Mouse (Mus musculus): ENCODE measurements around the gene Zfp61.
"Not testable (repeated sequence)": the region's sequence is repeated elsewhere in the genome, so short reads cannot be mapped to it uniquely, and the experiment has no call there.

The Zfp61 gene

DNA sequence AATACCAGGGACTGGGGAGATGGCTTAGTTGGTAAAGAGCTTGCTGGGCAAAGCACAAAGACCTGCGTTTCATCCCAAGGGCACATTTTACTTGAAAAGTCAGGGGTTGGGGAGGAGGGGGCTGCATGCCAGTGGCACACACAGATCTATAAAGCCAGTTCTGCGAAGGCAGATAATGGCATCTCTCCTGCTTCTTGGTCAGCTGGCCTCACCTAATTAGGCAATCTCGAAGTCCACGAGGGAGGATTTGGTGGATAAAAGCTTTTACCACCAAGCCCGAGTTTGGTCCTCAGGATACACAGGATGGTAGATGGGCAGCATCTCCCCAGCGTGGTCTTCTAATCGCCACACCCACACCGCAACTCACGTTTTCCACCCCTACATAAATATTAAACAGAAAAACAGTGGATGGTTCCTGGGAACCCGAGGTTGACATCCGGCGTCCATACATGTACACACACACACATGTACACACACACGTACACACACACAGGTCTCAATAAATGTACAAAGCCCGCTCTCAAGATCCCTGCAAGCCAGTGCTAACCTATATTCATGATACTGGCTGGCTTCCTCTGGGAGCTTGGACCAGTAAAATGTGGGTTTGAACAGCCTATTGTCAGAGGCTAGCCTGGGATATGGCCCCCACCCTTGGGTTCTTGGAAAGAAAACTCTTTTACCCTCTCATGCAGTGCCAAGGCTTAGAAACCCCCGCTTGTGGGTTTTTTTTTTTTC, 3.5 kb downstream of the Zfp61 start:
- DNase-seq (ENCODE audit: low spot score in 2 of 2) = no peak

DNA sequence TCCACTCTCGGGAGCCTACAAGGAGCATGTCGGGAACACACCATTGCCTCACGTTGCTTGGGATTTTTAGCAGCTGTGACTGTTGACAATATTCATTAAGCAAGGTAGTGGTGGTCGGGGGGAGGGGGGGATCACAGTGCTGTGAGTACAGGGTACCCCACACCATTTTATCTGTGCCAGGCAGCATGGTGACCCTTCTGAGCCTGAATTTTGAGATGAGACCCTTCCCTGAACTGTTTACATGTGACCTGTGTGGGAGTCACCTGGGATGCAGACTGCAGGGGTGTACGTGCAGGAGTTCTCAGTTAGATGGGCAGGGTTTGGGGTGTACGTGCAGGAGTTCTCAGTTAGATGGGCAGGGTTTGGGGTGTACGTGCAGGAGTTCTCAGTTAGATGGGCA, 4.6 kb downstream of the Zfp61 start:
- DNase-seq (ENCODE audit: low spot score in 2 of 2) = no peak

DNA sequence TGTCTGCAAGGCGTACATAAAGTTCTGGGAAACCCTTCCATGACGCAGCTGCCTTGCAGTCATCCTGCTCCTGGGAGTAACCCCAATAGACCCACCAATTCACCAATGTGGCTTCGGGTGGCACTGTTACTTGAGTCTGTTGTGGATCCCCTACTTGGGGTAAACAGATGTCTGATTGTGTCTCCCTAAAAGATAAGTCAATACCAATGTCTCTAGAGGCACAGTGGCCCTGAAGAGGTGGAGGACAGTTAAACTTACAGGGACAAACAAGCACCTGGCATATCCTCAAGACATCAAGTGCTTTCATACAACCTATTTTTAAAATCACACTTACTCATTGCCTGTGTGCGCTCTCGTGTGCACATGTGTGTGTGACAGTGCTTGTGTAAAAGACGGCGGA, 5.7 kb downstream of the Zfp61 start:
- DNase-seq (ENCODE audit: low spot score in 2 of 2) = no peak

DNA sequence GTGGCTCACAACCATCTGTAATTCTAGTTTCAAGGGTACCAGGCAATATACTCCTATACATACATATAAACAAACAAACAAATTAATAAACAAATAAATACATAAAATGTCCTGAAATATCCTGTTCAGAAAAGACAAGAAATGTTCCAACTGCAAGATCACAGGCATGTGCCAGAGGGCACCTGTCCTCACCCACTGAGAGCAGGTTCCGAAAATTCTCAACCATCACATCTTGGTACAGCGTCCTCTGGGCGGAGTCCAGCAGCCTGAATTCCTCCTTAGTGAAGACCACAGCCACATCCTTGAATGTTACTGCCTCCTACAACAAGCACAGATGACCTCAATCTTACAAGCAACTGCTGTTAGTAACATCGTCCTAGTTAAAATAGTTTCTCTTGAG, 6.3 kb downstream of the Zfp61 start:
- no peak for DNase-seq (ENCODE audit: low spot score in 2 of 2)

DNA sequence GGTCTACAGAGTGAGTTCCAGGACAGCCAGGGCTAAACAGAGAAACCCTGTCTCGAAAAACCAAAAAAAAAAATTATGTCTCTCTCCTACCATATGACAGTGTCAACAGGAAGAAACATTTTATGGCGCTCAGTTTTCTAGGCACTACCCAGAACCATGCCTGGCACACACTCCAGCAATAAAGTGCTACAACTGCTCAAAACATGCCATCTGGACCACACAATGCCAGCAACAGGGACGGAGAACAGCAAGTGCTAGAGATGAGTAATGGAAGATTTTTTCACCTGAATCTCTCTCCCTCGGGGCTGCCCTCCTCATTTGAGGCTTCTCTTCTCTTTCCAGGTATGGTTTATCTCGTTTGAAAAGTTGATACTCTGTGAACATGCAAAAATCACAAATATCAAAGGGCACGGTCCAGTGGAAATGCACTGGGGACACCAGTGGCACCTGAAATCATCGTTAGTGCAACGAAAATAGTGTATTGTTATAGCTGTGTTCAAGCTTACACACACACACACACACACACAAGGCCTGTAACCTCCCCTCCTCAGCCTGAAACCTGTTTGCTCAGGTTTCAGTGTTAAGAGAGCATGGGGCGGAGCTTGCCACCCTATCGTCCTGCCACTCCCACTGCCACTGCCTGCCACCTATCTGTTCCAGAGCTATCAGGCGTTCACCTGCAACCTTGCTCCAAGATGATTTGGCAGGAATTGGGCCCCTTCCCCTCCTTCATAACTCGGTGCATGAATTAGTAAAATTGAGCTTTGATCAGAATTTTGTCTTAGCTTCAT, 7.8 kb downstream of the Zfp61 start:
- no peak for DNase-seq (ENCODE audit: low spot score in 2 of 2)

DNA sequence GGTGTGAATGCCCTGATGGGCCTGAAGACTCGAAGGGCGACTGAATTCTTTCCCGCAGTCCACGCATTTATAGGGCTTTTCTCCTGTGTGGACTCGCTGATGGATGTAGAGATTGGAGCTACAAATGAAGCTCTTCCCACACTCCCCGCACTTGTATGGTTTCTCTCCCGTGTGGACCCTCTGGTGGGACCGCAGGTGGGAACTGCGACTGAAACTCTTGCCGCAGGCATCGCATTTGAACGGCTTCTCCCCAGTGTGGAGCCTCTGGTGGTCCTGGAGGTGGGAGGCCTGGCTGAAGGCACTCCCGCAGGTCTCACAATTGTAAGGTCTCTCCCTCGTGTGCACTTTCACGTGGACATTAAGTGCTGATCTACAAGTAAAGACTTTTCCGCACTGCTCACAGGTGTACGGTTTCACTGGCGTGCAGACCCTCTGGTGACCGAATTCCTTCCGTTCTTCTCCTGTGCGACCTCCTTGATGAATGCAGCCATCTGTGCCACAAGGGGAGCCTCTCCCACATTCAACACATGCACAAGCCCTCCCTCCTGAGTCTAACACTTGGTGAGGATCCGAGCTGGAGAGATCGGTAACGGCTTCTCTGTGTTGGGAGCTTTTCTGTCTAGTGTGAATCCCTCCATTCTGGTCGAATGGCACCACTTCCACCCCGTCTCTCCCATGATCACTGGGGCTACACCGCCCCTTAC, 9.5 kb downstream of the Zfp61 start:
- no peak for DNase-seq (ENCODE audit: low spot score in 2 of 2)

DNA sequence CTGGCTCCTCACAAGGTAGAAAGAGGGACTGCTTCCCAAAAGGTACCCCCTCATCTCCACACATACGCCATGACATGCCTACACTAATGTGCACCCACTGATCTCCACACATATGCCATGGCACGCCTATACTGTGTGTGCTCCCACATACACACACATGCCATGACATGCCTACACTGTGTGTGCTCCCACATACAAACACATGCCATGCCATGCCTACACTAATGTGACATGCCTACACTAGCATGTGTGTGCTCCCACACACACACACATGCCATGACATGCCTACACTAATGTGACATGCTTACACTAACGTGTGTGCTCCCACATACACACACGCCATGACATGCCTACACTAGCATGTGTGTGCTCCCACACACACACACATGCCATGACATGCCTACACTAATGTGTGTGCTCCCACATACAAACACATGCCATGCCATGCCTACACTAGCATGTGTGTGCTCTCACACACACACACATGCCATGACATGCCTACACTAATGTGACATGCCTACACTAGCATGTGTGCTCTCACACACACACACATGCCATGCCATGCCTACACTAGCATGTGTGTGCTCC, 10.8 kb downstream of the Zfp61 start:
- no peak for DNase-seq (ENCODE audit: low spot score in 2 of 2)

DNA sequence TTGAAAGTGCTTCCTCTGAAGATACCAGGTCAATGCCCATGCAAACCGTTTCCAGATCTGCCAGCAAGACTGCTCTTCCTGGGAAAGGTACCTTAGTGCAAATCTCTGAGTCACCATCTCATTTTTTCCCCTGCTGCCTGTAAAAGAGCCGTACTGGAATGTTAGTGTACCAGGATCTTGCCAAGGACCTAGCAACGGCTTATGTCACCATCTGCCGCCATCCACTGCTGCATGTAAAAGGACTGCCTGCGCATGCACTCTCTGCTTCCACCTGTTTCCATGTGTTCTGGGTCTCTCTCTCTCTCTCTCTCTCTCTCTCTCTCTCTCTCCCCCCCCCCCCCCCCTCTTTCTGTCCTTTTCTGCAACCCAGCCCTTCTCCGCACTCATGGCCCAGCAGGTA, 12.5 kb downstream of the Zfp61 start:
- no peak for DNase-seq (ENCODE audit: low spot score in 2 of 2)

DNA sequence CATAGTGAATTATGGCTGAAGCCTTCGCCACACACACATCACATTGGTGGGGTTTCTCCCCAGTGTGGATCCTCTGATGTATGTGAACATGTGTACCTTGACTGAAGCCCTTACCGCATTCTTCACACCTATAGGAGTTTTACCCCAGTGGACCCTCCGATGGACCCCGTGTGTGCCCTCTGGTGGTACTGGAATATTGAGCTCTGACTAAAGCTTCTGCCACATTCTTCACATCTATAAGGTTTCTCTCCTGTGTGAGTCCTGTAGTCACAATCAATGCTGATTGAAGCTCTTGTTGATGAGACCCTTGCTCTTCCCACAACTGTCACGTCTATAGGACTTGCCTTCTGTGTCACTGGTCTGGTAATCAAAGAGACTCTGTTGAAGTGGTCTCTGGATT, 13.4 kb downstream of the Zfp61 start:
- DNase-seq (ENCODE audit: low spot score in 2 of 2) = no peak

DNA sequence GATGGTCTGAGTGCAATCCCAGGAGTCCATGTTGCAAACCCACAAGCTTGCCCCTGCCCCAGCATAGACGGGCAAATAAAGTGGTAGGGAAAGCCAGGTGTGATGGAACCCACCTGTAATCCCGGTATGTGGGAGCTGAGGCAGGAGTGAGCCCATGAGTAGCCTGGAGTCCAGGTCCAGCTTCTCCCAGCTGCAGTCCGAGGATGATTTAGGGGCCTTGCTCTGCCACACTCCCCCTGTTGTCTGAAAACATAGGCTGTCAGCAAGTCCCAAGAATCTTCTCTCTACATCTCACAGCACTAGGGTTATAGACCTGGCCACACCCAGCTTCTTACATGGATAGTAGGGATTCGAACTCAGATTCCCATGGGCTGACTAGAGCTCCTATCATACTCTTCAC, 14.1 kb downstream of the Zfp61 start:
- DNase-seq (ENCODE audit: low spot score in 2 of 2) = no peak

DNA sequence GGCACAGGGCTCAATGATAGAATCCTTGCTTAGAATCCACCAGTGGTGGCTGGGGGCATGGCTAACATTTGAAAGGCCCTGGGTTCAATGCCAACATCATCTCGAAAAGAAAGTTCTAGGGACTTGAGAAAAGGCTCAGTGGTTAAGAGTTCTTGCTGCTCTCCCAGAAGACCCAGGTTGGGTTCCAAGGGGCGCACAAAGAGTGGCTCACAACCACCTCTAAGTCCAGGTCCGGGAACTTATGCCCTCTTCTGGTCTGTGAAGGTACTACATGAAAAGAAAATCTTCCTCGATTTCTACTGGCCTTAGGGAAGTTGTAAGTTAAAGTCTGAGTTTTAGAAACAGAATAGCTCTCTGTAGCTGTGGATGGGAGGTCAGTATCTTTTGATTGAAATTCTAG, 14.9 kb downstream of the Zfp61 start:
- no peak for DNase-seq (ENCODE audit: low spot score in 2 of 2)

DNA sequence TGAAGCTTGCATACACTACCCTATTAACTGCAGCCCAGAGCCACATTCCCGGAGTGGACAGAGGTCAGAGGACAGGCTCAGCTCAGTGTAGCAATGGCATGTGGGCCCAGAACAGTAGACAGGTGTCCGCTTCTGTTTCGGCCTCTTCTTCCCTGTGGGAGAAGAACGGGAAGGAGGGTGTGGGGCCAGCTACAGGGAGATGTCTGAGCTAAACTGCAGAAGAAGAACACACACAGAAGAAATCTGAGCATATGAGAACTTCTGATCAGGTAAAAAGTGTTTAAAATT, 20.2 kb downstream of the Zfp61 start:
- DNase-seq (ENCODE audit: low spot score in 2 of 2) = no peak

DNA sequence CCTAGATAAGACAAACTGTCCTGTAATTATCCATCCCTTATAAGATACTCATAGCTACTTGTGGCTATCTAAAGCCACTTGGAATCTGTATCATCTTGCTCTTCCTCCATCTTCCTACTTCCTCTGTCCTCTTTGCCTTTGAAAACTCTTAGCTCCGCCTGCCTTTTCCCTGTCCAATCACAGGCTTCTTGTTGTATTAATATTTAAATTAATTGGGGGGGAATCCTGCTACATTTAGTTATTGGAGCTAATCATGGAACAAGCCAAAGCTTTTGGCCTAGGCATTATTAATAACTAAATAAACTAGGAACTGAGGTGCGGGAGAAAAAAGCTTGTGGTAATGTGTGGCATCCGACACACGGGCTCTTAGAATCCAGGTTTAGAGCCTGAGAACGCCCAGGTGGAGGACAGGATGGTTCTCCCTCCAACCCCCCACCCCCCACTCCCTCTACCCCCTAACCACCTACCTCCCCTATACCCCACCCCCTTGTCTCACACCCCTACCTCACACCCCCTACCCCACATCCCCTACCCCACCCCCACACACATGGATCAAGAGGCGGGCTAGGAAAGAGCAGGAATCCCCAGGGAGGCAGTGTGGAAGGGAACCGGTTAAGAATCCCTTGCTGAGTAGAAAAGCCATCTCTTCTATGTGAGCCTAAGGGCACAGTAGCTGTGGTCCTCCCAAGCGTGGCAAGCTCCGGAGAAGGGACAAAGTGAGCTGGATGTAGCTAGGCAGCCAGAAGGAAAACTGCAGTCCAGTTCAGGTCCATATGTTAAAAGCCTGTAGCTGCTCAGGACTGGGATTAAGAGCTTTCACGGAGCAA, 20.8 kb downstream of the Zfp61 start:
- DNase-seq (ENCODE audit: low spot score in 2 of 2) = no peak

DNA sequence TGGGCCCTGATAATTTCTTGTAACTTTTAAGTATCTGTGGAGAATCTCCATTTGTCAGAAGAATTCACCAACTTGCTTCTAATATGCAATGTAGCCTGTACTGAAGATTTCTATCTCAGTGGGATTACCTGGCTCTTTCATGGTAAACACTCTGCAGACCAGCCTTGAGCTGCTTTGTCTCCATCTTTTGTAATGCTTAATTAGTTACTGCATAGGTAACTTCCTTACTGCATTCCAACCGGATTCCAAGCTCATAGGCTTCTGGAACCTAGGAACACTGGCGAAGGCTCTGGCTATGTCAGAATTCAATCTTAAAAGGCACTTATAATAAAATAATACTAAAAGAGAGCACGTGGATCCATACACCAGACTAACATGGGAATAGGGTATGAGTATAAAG, 22.3 kb downstream of the Zfp61 start:
- not testable (repeated sequence) for DNase-seq (ENCODE audit: low spot score in 2 of 2)

DNA sequence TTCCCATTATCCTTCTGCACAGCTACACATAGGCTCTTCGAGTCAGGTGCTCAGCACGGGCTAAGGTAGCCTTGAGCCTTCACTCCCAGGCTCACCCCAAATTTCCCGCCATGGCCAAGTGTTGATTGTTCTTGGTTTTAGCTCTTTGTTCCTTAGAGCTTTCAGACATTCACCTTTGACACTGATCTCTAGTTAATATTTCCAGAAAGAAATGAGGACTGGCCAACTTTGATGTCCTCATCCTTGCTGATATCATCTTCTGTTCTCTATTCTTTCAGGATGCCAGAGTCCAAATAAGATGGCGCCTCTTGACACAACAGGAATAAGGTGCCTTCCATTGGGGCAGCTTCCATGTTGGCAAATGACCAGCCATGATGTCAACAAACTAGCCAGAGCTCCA, 26.6 kb downstream of the Zfp61 start:
- DNase-seq (ENCODE audit: low spot score in 2 of 2) = no peak

DNA sequence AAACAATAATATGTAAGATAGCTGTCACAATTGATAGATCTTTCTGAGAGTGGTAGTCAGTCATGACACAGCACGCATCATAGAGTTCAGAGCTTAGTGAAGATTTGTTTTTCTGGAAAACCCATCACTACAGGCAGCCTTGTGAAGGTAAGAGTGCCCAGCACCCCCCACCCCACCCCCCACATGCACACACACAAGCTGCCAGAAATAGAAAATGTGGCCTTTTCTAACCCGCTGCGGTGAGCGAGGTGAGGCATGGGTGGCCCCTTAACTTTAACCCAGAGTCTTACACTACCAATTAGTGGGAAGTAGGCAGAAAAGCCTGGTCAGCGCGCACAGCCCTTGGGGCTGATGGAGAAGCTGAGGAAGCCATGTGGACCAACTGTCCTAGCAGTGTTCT, 29.8 kb downstream of the Zfp61 start:
- DNase-seq (ENCODE audit: low spot score in 2 of 2) = no peak

DNA sequence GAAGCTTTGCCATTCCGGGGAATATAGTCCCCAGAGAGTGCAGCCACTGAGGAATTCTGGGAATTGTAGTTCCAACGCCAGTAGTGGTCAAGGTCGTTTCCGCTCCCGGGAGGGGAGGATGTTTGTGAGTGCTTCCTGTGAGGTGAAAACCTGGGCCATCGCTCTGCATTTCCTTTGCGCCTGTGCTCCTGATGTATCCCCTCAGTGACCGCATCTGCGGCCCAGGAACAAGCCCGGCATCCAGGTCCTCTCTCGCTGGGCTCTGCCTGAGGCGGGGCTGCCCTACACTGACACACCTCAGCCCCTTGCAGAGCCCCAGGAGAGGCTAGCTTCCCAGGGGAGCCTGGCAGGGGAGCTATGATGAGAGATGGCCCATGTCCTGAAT, 30.8 kb downstream of the Zfp61 start, which contains the start of gene Zfp93:
Zfp93 (plus strand) TSS at position 133 of the 385 bp plus-strand sequence.
- DNase-seq (ENCODE audit: low spot score in 2 of 2) = peak; percentile 86 to 87

DNA sequence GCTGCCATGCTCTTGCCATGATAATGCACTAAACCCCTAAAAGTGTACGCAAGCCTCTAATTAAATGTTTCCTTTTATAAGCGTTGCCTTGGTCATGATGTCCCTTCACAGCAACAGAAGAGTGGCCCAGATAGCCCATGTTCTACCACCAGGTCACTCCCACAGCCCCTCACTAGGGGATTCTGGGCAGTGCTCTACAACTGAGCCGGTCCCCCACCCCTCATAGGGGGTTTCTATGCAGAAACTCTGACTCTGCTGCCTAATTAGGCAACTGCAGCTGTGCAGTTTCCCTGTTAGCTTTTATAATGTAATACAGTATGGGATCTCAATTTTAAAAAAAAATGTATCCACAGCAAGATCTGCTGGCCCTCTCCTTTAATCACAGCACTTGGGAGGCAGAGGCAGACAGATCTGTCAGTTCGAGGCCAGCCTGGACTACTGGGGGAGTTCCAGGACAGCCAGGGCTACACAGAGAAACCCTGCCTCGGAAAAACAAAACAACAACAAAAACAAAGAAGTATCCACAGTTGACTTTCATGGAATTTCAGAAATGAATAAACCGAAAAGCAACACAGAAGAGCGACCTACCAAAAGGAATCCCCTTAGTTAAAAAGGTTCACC, 31.3 kb downstream of the Zfp61 start:
- no peak for DNase-seq (ENCODE audit: low spot score in 2 of 2)

DNA sequence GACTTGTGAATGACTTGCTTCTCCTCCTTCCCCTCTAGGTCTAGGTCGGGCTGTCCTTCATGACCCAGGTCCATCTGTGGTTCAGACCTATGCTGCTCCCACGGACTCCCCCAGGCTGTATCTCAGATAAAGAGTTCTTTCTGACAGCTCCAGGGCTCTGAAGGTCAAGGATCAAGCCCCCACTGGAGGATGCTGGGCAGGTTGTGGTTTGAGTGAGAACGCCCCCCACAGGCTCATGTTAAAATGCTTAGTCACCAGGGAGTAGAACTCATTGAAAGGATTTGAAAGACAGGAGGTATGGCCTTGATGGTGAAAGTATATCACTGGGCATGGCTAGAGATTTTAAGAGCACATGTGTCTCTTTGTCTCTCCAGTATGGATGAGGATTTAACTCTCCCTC, 31.8 kb downstream of the Zfp61 start:
- no peak for DNase-seq (ENCODE audit: low spot score in 2 of 2)

DNA sequence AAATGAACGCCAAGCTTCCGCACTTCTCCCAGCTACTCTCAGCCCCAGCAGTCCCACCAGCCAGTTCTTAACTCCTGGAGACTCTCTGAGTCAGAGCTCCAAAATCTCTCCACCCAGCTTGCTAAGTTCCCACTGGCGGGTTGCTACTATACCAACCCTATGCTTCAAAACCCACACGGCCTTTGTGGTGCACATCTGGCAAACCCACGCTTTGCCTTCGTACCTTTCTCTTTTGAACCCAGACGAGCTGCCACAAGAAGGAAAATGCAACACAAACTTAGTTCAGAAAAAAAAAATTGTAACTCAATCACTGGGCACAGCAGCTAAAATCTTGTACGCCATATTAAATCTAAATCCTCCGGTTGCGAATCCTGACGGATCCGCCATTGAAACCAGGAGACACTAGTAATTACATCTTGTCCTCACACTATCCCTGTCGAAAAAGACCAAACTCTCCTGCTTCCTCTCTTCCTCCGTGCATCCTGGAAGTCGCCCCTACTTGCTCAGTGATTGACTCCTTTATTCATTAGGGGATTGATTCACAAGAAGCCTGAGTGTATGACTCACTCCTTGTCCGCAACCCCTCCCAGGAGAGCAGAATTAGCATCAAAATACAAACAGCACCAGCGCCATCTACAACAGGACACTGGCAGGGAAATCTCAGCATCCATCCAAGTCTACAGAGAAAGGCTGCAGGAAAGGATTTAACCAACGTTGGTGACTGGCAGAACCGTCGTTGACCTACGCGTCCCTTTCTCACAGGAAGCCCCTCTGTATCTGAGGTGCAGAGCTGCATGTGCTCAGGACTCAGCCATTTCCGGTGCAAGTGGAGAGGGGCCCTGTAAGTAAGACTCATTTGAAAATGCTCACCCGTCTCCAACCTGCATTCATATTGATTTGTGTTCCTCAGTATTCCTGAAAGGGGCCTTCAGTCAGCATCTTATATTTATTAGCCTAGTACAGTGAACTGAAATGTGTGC, 32.6 kb downstream of the Zfp61 start:
- DNase-seq (ENCODE audit: low spot score in 2 of 2) = peak in 1 of 2 experiments; percentile 16
